Mouse (Mus musculus): Measurements from ENCODE around the gene Tmem39a. TPM values are rescaled to one million over a fixed set of nuclear protein-coding genes. Genes with fewer than 3 reads are reported as not detected.

The Tmem39a gene
- polyA plus RNA-seq, 1 experiment from 2014 or later, result 50.5 TPM

DNA sequence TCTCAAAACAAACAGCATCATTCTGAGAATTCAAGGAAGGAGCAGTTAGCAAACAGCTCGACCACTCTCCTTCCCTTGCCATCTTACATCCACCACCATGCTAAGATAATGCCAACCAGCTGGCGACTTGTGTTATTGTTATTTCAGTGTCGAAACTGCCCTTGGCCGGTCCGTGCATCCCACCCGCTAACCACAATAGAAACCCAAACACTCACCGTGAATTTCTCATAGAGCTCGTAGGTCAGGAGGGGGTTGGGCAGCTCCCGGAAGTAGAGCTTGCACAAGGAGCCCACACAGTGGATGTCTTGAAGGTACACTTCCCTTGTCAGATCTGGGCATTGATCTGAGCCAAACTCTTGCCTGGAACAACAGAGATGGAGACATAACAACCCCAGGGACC, 78.2 kb downstream of the Tmem39a start:
- Histone ChIP-seq H3K27me3 (no peaks in the 10 kb centered on the region), H3K27ac (peak overlapping the region; percentile 59), H3K9me3 (replicated peaks) (no peaks in the 10 kb centered on the region), H3K9ac (no peak overlapping the region), H3K4me2 (no peak overlapping the region), H3K4me3 (no peak overlapping the region), H3K4me1 (replicated peaks) (peaks cover 10% of the 10 kb centered on the region), H3K36me3 (peaks cover 54% of the 10 kb centered on the region)
- ATAC-seq (replicated peaks; ENCODE audit: insufficient number of reproducible peaks, insufficient read depth, low FRiP score, low read depth), result no peak; the same call in 1 of the 2 replicates
- 61% methylated on average over 9 of the region's 9 CpGs for WGBS

GRCm38 (mm10) chr16:38637085-38637484, 78.6 kb downstream of the Tmem39a start:
- Histone ChIP-seq H3K36me3 (peaks cover 53% of the 10 kb centered on the region), H3K4me3 (no peak overlapping the region), H3K27ac (peak overlapping the region; percentile 59), H3K27me3 (no peaks in the 10 kb centered on the region), H3K9ac (no peak overlapping the region), H3K4me2 (no peak overlapping the region), H3K4me1 (replicated peaks) (peaks cover 12% of the 10 kb centered on the region), H3K9me3 (replicated peaks) (no peaks in the 10 kb centered on the region)
- 67% methylated on average over 10 of the region's 10 CpGs for WGBS
- no peak for ATAC-seq (replicated peaks; ENCODE audit: insufficient number of reproducible peaks, insufficient read depth, low FRiP score, low read depth)

Other genes starting within 250 kb of the Tmem39a start
- gene Maats1, start 216.6 kb upstream of the Tmem39a start, polyA plus RNA-seq (2015; fragmentation: Nextera tagmentation; extraction: Ambion mirVana), result 0.10 and 0.13 TPM in 2 replicates
- 224 and 350 TPM in 2 replicates for gene Cox17, start 211.7 kb upstream of the Tmem39a start, polyA plus RNA-seq (2015; fragmentation: Nextera tagmentation; extraction: Ambion mirVana)
- 3.2 and 4.1 TPM in 2 replicates for gene Gm21987, start 211.7 kb upstream of the Tmem39a start, polyA plus RNA-seq (2015; fragmentation: Nextera tagmentation; extraction: Ambion mirVana)
- 327 and 350 TPM in 2 replicates for gene Popdc2, start 196.5 kb upstream of the Tmem39a start, polyA plus RNA-seq (2015; fragmentation: Nextera tagmentation; extraction: Ambion mirVana)
- gene Pla1a, start 125.6 kb upstream of the Tmem39a start, polyA plus RNA-seq (2015; fragmentation: Nextera tagmentation; extraction: Ambion mirVana), result 2.0 and 2.8 TPM in 2 replicates
- 81.1 and 87.5 TPM in 2 replicates for gene Adprh, start 106.0 kb upstream of the Tmem39a start, polyA plus RNA-seq (2015; fragmentation: Nextera tagmentation; extraction: Ambion mirVana)
- 0.53 and 0.61 TPM in 2 replicates for gene Cd80, start 103.1 kb upstream of the Tmem39a start, polyA plus RNA-seq (2015; fragmentation: Nextera tagmentation; extraction: Ambion mirVana)
- 31.9 and 38.1 TPM in 2 replicates for gene Timmdc1, start 36.0 kb upstream of the Tmem39a start, polyA plus RNA-seq (2015; fragmentation: Nextera tagmentation; extraction: Ambion mirVana)
- gene Poglut1, start 8.4 kb upstream of the Tmem39a start, polyA plus RNA-seq (2015; fragmentation: Nextera tagmentation; extraction: Ambion mirVana), result 24.0 and 29.9 TPM in 2 replicates
- 36.1 and 36.5 TPM in 2 replicates for gene Arhgap31, start 154.6 kb downstream of the Tmem39a start, polyA plus RNA-seq (2015; fragmentation: Nextera tagmentation; extraction: Ambion mirVana)
- gene B4galt4, start 183.6 kb downstream of the Tmem39a start, polyA plus RNA-seq (2015; fragmentation: Nextera tagmentation; extraction: Ambion mirVana), result 21.9 and 24.9 TPM in 2 replicates
- 15.4 and 18.2 TPM in 2 replicates for gene Upk1b, start 241.6 kb downstream of the Tmem39a start, polyA plus RNA-seq (2015; fragmentation: Nextera tagmentation; extraction: Ambion mirVana)